Mouse (Mus musculus) mesoderm, embryonic 11.5 days (tissue): ENCODE results near the gene Tmem42.

Experiments
- DNase-seq: peaks from one replicate; pipeline ENCODE4 v3.0.0-alpha.2; 2012; ENCODE audit warnings: low read depth, low spot score

The Tmem42 gene

DNA sequence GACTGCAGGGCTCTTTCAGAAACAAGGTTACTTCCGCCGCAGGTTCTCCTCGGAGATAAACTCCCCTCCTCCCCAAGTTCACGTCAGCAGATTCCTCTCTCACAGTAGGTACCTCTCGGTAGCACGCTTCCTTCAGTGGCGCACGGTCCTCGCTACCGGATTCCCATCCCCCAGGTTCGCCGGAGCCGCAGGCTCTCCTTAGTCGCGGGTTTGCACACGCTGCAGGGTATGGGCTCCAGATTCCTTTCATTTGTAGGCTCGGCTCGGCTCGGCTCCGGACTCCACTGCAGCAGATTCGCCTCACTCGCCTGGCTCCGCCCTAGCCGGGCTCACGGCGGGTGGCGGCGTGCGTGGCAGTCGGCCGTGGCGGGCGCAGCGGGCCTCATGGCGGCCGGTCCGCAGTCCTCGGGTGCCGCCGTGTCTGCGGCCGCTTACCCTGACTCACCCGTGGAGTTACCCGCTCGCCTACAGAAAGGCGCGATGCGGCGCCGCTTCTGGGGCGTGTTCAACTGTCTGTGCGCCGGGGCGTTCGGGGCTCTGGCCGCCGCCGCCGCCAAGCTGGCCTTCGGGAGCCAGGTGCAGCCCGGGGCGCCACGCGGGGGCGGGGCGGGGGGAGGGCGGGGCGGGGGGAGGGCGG lies at the start of gene Tmem42:
Gene Tmem42 (plus strand): TSS at position 332 of the 637 bp plus-strand sequence.
- peak; percentile 86 for DNase-seq

DNA sequence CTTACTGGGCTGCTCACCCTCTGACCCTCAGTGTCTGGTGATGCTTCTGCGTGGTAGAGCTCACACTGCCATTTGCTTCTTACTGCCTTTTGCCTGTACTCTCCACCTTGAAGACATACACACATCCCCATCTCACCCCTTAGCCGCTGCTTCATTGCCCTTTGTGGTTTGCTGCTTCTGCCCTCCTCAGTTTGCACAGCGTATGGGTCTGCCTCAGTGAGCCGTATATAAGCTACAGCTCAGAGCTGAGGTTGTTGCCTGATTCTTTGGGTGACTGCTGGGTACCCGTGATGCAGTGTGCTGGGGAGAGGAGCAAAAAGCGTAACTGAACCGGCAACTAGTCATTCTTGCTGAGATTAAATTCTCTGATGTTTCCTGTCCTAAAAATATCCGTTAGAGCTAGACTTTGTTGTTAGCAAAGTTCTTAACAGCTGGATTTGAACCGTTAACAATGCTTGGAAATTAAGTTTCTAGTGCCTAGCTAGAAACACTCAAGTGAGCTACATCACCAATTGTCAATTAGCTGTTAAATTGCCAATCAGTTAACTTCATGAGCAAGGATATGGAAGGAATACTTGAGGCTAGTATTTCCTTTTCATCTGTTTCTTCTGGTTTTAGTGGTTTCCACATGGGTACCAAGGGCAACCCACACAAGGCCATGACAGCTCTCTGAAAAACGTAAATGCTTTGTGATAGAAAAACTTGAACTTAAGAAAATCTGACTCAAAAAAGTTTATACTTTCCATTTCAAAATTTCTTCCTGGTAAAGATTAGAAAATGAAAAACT lies 22.5 kb upstream of the Tmem42 start:
- DNase-seq: no peak

DNA sequence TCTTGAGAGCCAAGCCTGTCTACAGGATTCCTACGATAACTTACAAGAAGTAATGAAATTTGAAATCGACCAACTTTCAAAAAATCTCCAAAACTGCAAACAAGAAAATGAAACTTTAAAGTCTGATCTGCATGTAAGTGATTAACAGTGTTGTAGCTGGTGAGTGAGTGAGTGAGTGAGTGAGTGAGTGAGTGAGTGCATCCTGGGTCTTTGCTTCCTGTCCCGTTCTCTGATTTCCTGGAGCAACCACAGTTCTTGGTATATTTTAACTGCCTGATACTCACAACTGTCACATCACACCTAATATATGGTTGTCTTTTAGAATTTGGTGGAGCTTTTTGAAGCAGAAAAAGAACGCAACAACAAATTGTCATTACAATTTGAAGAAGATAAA lies 21.9 kb upstream of the Tmem42 start:
- DNase-seq: no peak

DNA sequence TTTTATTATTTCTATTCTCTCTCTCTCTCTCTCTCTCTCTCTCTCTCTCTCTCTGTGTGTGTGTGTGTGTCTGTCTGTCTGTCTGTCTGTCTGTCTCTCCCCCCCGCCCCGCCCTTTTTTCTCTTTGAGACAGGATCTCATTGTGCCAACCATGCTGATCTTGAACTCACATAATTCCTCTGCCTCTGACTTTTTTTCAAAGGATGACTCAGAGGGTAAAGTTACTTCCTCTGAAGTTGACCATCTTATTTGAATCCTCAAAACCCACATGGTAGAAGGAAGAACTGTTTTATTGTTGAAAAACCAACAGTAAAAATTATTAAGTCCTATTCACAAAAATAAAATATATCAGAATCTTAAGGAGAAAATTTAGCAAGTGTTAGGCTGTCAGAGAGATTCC lies 16.4 kb upstream of the Tmem42 start:
- DNase-seq: no peak

DNA sequence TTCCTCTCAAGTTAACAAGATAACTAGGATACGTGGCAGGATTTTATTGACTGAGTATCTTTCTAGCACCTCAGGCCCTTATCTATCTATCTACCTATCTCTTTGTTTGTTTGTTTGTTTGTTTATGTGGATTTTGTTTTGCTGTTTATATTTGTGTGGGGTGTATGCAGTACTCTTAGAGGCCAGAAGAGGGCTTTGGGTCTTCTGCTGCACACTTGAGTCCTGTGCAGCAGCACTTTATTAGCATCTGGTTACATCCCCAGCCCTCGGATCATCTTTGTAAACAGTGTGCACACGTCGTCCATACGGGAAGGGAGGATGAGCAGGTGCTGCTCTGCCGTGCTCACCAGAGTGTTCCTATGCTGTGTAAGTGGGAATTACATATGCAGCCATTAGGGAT lies 15.1 kb upstream of the Tmem42 start:
- DNase-seq: peak; percentile 8

DNA sequence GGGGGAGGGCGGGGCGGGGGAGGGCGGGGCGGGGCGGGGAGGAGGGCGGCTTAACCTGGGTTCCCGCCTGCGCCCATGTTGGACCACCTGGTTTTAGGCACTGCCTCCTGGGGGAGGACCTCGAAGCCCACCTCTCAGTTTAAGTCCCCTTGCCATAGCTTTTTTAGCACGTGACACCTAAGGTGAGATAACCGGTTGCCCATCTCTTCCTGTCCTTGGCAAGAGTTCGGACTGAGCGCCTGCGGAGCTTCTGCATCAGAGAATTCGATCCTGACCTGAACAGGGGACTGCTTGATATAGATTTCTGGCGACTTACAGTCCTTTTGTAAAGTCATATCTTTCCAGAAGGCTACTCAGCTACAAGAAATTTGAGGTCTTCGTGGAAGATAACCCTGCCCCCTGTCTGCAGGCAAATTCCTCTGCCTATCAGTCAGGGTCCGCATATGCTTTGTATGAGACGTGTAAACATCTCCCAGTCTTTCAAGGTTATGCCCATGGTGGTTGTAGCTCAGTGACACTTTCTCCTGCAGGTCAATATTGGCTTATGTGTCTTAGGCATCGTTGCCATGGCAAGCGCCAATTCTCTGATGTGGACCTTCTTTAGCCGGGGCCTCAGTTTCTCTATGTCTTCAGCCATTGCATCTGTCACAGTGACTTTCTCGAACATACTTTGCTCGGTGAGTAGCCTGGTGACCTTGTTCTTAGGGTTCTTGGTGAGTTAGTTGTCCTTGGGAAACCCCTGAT lies 682 bp downstream of the Tmem42 start:
- peak; percentile 40 for DNase-seq

DNA sequence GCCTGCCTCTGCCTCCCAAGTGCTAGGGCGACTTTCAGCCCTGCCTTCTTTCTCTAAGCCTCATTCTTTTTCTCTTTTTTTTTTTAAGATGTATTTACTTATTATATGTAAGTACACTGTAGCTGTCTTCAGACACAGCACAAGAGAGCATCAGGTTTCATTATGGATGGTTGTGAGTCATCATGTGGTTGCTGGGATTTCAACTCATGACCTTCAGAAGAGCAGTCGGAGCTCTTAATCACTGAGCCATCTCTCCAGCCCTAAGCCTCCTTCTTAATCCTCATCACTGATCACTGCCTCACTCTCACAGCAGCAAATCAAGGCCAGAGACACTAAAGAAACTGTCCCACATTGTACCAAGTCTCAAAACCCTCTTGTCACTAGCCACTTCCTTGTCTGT lies 3.1 kb downstream of the Tmem42 start:
- no peak for DNase-seq

DNA sequence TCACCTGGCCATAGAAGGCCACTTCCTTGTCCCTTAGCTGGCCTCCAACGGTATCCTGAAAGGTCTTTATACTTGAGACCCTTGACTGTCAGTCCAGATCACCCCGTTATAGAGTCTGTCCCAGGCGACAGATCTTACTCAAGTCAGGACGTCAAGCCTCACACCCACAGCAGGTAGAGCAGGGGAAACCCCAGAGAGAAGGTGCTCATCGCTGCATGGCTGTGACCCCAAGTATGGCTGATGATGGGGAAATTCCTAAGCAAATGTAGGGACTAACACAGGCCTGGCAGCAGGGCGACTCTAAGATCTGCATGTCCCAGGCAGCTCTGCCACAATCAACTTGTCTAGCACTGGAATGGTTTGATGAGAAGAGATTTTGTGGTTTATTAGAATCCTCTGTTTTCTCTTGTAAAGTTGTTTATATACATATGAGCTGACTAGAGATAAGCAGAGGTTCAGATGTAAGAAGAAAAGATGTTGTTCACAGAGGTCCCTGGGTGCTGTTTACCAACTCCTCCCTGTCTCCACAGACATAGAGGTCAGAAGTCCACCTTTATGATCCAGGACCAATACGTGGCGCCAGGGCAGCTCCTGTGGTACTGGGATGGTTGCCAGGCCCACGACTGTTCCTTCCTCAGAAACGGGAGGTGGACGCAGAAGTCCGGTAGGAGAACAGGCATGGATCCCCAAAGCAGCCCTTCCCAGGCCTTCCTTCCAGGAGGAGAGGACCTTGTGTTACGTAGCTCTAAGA lies 10.5 kb downstream of the Tmem42 start:
- DNase-seq: no peak

DNA sequence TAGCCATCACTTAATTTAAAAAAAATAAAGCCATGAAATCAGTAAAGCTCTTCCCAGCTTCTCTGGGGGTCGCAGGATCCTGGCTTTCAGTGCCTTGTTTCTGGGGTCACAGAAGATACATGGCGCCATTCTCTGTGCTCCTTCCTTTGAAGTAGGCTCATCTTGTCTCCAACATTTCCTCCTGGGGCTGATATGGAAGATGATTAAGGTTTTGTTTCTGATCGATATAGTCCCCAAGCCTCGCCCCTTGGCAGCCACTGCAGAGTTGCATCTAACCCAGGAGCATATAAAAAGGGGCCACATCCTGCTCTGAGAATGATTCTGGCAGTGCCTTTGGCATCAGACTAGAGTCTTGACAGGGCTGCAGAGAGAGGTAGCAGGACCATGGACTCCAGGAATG lies 13.3 kb downstream of the Tmem42 start, which contains the start of gene Tgm4:
Gene Tgm4 (plus strand): TSS at position 301 of the 400 bp plus-strand sequence.
- DNase-seq: no peak

DNA sequence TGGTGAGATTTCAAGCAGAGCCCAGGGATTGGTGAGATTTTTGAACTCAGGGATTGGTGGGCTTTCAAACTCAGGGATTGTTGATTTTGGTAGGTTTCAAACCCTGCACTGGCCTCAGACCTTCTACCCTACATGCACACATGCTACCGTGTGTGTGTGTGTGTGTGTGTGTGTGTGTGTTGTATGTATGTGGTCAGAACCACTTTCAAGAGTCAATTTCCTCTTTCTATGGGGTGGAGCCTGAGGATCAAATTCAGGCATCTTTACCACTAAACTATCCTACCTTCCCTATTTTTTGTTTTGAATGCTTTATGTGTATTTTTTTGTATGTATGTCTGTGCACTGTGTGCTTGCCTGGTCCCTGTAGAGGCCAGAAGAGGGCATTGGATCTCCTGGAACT lies 26.5 kb downstream of the Tmem42 start:
- DNase-seq: no peak

DNA sequence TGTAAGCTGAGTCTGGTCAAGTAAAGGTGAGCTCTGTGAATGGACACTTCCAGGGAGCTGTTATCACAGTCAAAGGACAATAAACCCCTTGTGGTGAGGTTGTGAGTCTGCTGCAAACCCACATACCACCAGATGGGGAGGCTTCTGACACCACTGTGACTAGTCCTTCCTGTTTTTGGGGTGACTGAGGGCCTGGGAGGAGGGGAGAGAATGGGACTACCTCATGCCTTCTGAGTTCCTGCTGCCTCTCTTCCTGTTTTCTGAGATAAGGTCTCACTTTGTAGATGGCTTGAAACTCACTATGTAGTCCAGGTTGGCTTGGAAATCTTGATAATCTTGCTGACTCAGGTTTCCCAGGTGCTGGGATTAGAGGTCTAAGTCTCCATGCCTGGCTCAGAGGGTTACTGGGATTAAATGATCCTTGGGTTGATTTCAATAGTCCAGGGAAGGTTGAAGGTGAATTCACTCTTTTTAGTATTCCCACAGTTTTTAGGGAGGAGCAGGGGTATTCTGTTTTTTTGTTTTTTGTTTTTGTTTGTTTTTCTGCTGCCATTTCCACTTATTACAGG lies 37.7 kb downstream of the Tmem42 start:
- DNase-seq: no peak

DNA sequence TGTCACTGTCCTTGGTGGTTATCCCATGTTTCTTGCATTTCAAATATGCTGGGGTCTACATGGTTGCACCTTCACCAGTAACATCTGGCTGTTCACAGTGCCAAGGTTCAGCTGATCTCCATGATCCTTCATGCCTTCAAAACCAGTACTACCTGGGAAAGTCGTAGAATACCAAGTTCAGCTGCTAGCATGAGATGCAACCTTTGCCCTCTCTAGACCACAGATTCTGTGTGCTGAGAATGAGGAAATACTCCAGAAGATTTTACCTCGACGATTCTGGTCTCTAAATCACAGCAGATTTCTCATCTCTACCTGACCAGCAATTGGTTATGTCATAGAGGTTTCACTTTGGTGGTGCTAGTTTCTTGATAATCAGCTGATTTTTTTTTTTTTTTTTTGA lies 39.0 kb downstream of the Tmem42 start:
- DNase-seq: no peak
